Mouse (Mus musculus) forebrain, embryonic 12.5 days (tissue): ENCODE data around the gene Lgr5. TPM values are rescaled to one million over a fixed set of nuclear protein-coding genes. Genes with fewer than 3 reads are reported as not detected.

Experiments
- ATAC-seq: fragments of 200-750 bp; cut with Nextera tagmentation; 2 replicates; pipeline ENCODE4 v1.8.0; 2017; ENCODE audit warnings: moderate TSS enrichment; ENCODE audit not compliant: low FRiP score
- H3K27ac ChIP-seq: fragments of 300-500 bp; sonication (generic); 2 replicates; pipeline ENCODE4 v1.5.1; 2016; ENCODE audit warnings: mild to moderate bottlenecking
- H3K27me3 ChIP-seq: fragments of 300-500 bp; sonication (generic); 2 replicates; pipeline ENCODE4 v1.6.1; 2016; ENCODE audit warnings: mild to moderate bottlenecking
- H3K36me3 ChIP-seq: fragments of 300-500 bp; sonication (generic); replicated peaks from 2 replicates; pipeline ENCODE4 v1.6.1; 2016; ENCODE audit warnings: mild to moderate bottlenecking
- H3K4me1 ChIP-seq: fragments of 300-500 bp; sonication (generic); 2 replicates; pipeline ENCODE4 v1.6.1; 2016
- H3K4me2 ChIP-seq: fragments of 300-500 bp; sonication (generic); 2 replicates; pipeline ENCODE4 v1.6.1; 2016; ENCODE audit warnings: mild to moderate bottlenecking, moderate library complexity
- H3K4me3 ChIP-seq: fragments of 300-500 bp; sonication (generic); replicated peaks from 2 replicates; pipeline ENCODE4 v1.5.1; 2016; ENCODE audit warnings: mild to moderate bottlenecking
- H3K9ac ChIP-seq: fragments of 300-500 bp; sonication (generic); 2 replicates; pipeline ENCODE4 v1.6.1; 2016; ENCODE audit warnings: mild to moderate bottlenecking
- H3K9me3 ChIP-seq: fragments of 300-500 bp; sonication (generic); 2 replicates; pipeline ENCODE4 v1.6.1; 2016
- WGBS: fragments of 180-500 bp; shearing (Covaris S2); methylation state at CpG from one replicate; pipeline ENCODE4 v1.1.7; 2016; 5-methylcytosine and 5-hydroxymethylcytosine counted together
- polyA plus RNA-seq: library from polyadenylated mRNA; unstranded; fragments of >200 nt; fragmentation: Nextera tagmentation; extraction: Ambion mirVana; gene quantifications from 2 replicates; pipeline ENCODE4 v1.2.1, GENCODE M21; 2016

Lgr5 gene
- polyA plus RNA-seq, 1 experiment from 2014 or later, result 2.0 TPM

DNA sequence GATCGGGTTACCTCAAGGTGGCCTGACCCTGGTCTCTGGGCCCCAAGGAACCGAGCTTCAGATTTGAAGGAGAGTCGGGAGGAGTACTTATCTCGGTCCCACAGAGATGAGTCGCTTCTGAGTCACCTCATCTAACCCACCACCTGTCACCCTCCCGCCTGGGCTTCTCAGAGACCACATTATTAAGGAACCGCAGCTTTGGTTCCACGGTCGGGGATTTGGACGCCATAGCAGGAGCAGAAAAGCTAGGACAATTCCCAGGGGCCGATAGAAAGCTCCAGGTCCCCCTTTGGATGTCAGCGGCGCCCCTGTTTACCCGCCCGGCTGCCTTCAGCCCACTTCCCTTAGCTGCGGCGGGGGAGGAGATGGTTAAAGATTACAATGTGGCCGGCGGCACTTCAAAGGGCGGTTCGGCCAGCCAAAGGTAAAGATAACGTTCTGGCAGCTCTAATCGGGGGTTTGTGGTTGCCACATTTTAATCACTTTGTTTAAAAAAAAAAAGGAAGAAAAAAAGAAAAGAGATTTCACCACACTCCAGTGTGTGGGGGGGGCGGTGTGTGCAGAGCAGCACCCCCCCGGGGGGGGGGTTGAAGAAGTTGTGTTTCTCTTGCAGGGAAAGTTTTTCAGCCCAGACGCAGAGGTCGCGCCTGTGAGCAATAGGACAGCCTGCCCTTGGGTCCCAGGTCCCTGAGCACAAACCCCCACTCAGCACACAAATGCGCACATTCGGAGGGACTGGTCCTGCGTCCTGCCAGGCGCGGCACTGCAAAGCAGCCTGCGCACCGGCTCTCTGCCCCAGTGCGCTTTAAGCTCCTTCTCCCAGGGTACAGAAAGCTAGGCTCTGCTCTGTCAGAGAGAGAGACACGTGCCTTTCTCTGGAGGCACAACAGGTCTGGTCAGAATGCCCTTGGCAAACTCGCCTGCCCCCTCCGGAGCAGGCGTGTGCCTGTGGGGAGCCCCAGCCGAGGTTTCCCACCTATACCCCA, 1.0 kb downstream of the Lgr5 start:
- Histone ChIP-seq H3K27ac (no peak overlapping the region), H3K27me3 (peaks cover 76% of the 10 kb centered on the region), H3K9ac (peak overlapping the region; percentile 50), H3K4me3 (peak overlapping the region; percentile 57), H3K9me3 (no peaks in the 10 kb centered on the region), H3K36me3 (no peaks in the 10 kb centered on the region), H3K4me2 (peak overlapping the region; percentile 98), H3K4me1 (peaks cover 28% of the 10 kb centered on the region)
- WGBS, result under 1% methylated on average over 41 of the region's 41 CpGs
- peak; percentile 68 for ATAC-seq

GRCm38 (mm10) chr10:115585491-115586245, 1.9 kb downstream of the Lgr5 start:
- Histone ChIP-seq H3K4me2 (peak overlapping the region; percentile 98), H3K9ac (no peak overlapping the region), H3K27ac (no peak overlapping the region), H3K4me1 (peaks cover 28% of the 10 kb centered on the region), H3K9me3 (no peaks in the 10 kb centered on the region), H3K27me3 (peaks cover 82% of the 10 kb centered on the region), H3K4me3 (peak overlapping the region; percentile 57), H3K36me3 (no peaks in the 10 kb centered on the region)
- WGBS, result 1% methylated on average over 21 of the region's 21 CpGs
- no peak for ATAC-seq

DNA sequence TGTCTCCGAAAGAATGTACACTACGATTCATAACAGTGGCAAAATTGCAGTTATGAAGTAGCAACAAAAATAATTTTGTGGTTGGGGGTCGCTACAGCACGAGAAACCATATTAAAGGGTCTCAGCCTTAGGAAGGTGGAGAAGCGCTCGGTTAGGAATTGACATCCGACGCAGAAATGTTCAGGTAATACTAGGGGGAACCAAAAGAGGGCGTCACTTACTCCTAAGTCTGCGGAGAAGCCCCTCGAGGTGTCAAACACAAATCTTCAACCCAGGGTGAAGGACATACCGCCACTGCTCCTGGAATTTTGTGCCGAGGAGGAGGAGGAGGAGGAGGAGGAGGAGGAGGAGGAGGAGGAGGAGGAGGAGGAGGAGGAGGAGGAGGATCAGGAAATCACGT, 2.9 kb downstream of the Lgr5 start:
- no peak overlapping the region for H3K27ac ChIP-seq
- ATAC-seq, result no peak
- WGBS, result 21% methylated on average over 12 of the region's 14 CpGs
- no peak overlapping the region for H3K4me3 ChIP-seq
- peaks cover 82% of the 10 kb centered on the region for H3K27me3 ChIP-seq
- H3K4me1 ChIP-seq, result peaks cover 29% of the 10 kb centered on the region
- H3K9me3 ChIP-seq, result no peaks in the 10 kb centered on the region
- no peak overlapping the region for H3K4me2 ChIP-seq
- H3K9ac ChIP-seq, result no peak overlapping the region
- H3K36me3 ChIP-seq, result no peaks in the 10 kb centered on the region

DNA sequence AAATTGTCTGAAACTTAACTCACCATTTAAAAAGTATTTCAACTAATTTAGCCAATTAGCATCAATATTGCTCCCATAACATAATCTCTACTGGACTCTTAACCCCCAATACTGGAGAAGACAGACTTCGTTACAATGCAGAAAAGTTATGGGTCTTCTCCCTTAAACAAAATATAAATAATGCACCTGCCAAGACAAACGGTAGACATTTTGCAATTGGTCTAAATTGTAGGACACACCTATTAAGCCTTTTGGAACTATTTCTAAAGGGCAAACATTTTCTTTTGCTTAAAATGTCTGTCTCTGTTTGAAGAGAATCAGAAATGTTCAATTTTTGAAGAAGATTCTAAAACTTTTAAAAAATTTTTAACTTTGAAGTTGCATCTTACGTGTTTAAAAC, 4.5 kb downstream of the Lgr5 start:
- no peak for ATAC-seq
- H3K4me3 ChIP-seq, result no peak overlapping the region
- H3K27ac ChIP-seq, result no peak overlapping the region
- H3K36me3 ChIP-seq, result no peaks in the 10 kb centered on the region
- 83% methylated on average over 3 of the region's 3 CpGs for WGBS
- no peaks in the 10 kb centered on the region for H3K9me3 ChIP-seq
- H3K4me2 ChIP-seq, result no peak overlapping the region
- peaks cover 80% of the 10 kb centered on the region for H3K27me3 ChIP-seq
- H3K4me1 ChIP-seq, result peaks cover 31% of the 10 kb centered on the region
- H3K9ac ChIP-seq, result no peak overlapping the region

DNA sequence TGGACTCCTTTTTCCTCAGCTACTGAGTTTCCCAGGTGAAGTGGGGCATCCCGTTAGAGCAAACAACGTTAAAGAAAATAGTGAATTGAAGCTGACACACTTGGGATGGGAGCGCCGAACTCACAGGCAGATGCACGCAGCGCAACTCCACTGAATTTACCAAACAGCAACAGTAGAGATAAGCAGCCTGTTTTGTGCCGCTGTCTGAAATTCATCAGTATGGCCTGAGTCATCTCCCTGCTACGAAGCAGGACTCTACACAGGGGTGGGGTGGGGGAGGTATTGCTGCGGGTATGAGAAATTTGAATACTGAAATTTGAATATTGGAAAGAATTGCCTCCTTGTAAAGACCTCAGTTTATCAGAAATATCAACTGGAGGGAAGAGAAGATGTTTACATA, 5.6 kb downstream of the Lgr5 start:
- no peak overlapping the region for H3K4me2 ChIP-seq
- H3K9ac ChIP-seq, result no peak overlapping the region
- H3K36me3 ChIP-seq, result no peaks in the 10 kb centered on the region
- peaks cover 24% of the 10 kb centered on the region for H3K4me1 ChIP-seq
- ATAC-seq, result no peak
- no peak overlapping the region for H3K4me3 ChIP-seq
- no peak overlapping the region for H3K27ac ChIP-seq
- peaks cover 75% of the 10 kb centered on the region for H3K27me3 ChIP-seq
- 82% methylated on average over 9 of the region's 9 CpGs for WGBS
- no peaks in the 10 kb centered on the region for H3K9me3 ChIP-seq

GRCm38 (mm10) chr10:115579494-115579893, 8.1 kb downstream of the Lgr5 start:
- Histone ChIP-seq H3K4me3 (no peak overlapping the region), H3K9me3 (no peaks in the 10 kb centered on the region), H3K36me3 (no peaks in the 10 kb centered on the region), H3K4me1 (peaks cover 6% of the 10 kb centered on the region; the same call in 1 of the 2 replicates), H3K4me2 (no peak overlapping the region), H3K9ac (no peak overlapping the region), H3K27me3 (peaks cover 72% of the 10 kb centered on the region), H3K27ac (no peak overlapping the region)
- WGBS, result 15% methylated on average over 7 of the region's 7 CpGs
- ATAC-seq, result no peak

DNA sequence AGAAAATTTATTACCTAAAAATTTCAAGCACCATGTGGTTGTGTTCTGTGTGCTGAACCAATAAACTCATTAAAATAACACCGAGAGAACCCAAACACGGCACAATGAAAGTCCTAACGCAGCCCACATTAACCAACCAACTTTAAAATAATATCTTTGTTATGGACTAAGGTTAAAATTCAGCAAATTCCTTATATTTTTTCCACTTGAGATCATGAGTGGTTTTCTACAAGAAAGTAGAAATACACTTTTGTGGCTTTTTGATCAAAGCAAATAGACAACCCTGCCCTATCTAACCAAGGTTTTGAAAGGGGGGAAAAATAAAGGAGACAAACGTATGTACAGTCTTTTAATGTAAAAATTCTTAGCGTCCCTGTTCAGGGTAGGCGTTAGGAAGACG, 8.5 kb downstream of the Lgr5 start:
- WGBS, result 62% methylated on average over 7 of the region's 7 CpGs
- H3K4me2 ChIP-seq, result no peak overlapping the region
- H3K27ac ChIP-seq, result no peak overlapping the region
- H3K4me1 ChIP-seq, result peaks cover 6% of the 10 kb centered on the region; the same call in 1 of the 2 replicates
- H3K9ac ChIP-seq, result no peak overlapping the region
- H3K9me3 ChIP-seq, result no peaks in the 10 kb centered on the region
- no peaks in the 10 kb centered on the region for H3K36me3 ChIP-seq
- ATAC-seq, result no peak
- peaks cover 72% of the 10 kb centered on the region for H3K27me3 ChIP-seq
- H3K4me3 ChIP-seq, result no peak overlapping the region

- Histone ChIP-seq H3K9ac (no peak overlapping the region), H3K9me3 (no peaks in the 10 kb centered on the region), H3K4me1 (peaks cover 22% of the 10 kb centered on the region), H3K27ac (no peak overlapping the region), H3K27me3 (peaks cover 73% of the 10 kb centered on the region), H3K4me2 (no peak overlapping the region), H3K4me3 (no peak overlapping the region), H3K36me3 (no peaks in the 10 kb centered on the region)
- no peak; the same call in 1 of the 2 replicates for ATAC-seq
- 19% methylated on average over 3 of the region's 3 CpGs for WGBS
Measured at GRCm38 (mm10) chr10:115571734-115572440, 15.7 kb downstream of the Lgr5 start.

- no peaks in the 10 kb centered on the region for H3K9me3 ChIP-seq
- peaks cover 22% of the 10 kb centered on the region for H3K4me1 ChIP-seq
- H3K9ac ChIP-seq, result no peak overlapping the region
- ATAC-seq, result peak; percentile 84
- no peak overlapping the region for H3K27ac ChIP-seq
- H3K27me3 ChIP-seq, result peaks cover 74% of the 10 kb centered on the region
- no peak overlapping the region for H3K4me2 ChIP-seq
- 6% methylated on average over 6 of the region's 6 CpGs for WGBS
- H3K4me3 ChIP-seq, result no peak overlapping the region
- H3K36me3 ChIP-seq, result no peaks in the 10 kb centered on the region
Measured at GRCm38 (mm10) chr10:115571317-115571716, 16.3 kb downstream of the Lgr5 start.

DNA sequence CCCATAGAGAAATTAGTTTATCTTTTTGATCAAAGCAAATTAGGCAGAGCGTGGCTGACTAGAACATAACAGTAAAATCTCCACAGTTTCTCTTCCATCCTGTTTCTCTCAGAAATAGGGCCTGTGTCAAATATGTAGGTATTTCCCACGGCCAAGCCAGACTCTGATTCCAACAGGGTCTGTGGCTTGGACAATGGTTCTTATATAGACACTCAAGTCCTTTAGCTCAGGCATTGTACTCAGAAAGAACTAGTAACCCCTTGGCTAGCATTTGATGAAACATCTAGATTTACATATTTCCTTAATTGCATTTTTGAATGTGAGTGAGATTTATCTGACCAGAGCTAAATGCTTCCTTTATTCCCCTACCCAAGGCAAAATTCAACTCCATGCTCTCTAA, 17.0 kb downstream of the Lgr5 start:
- ATAC-seq, result no peak
- Histone ChIP-seq H3K4me2 (no peak overlapping the region), H3K27me3 (peaks cover 67% of the 10 kb centered on the region), H3K27ac (no peak overlapping the region), H3K4me1 (peaks cover 22% of the 10 kb centered on the region), H3K36me3 (no peaks in the 10 kb centered on the region), H3K4me3 (no peak overlapping the region), H3K9me3 (no peaks in the 10 kb centered on the region), H3K9ac (no peak overlapping the region)
- WGBS, result 29% methylated on average over 2 of the region's 2 CpGs

- H3K27me3 ChIP-seq, result peaks cover 69% of the 10 kb centered on the region
- no peak within 1 kb of the TSS for H3K4me3 ChIP-seq
- no peak within 1 kb of the TSS for H3K4me2 ChIP-seq
- no peaks in the 10 kb centered on the region for H3K36me3 ChIP-seq
- no peak within 1 kb of the TSS for H3K9ac ChIP-seq
- 49% methylated on average over 15 of the region's 15 CpGs for WGBS
- H3K4me1 ChIP-seq, result peaks cover 22% of the 10 kb centered on the region
- ATAC-seq, result peak; percentile 25; the same call in 1 of the 2 replicates
- H3K9me3 ChIP-seq, result no peaks in the 10 kb centered on the region
- H3K27ac ChIP-seq, result no peak within 1 kb of the TSS
Measured at GRCm38 (mm10) chr10:115569712-115570491, 17.7 kb downstream of the Lgr5 start, which contains the start of gene A930009A15Rik. Gene A930009A15Rik (plus strand): TSS chr10:115569986.
